Mouse (Mus musculus): Measurements from ENCODE around the gene Hpse2. TPM values are rescaled to one million over a fixed set of nuclear protein-coding genes. Genes with fewer than 3 reads are reported as not detected.

Gene Hpse2
- polyA plus RNA-seq, 2 experiments: 4.0 to 5.6 TPM

DNA sequence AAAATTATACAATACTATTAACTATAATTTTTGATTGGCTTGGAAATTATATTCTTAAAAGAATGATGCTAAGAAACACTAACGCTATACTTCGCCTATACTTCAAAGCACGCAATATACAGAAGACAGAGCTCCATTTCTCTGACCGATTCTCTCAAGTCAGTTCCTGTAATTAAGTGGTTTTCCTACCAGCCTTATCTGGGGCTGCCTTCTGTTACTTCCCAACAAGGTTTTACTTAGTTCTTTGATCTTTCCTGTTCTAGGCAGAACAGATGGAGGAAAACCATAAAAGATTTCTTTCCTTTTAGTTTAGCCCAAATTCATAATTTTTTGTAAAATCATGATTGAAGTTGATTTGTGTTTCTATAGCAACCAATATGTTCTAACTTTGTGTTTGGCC lies 351.8 kb downstream of the Hpse2 start:
- Histone ChIP-seq H3K4me2 (replicated peaks; ENCODE audit: low read depth, low read length, severe bottlenecking) (no peak overlapping the region), H3K4me3 (replicated peaks; ENCODE audit: low read length) (no peak overlapping the region), H3K27me3 (ENCODE audit: control insufficient read depth, insufficient read depth, low read length) (no peaks in the 10 kb centered on the region), H3K9ac (ENCODE audit: low read depth, low read length, severe bottlenecking) (no peak overlapping the region), H3K4me1 (ENCODE audit: control insufficient read depth, insufficient read depth, low read length) (no peaks in the 10 kb centered on the region), H3K36me3 (ENCODE audit: control insufficient read depth, insufficient read depth, low read length) (no peaks in the 10 kb centered on the region), H3K27ac (replicated peaks; ENCODE audit: low read depth, low read length) (no peak overlapping the region), H3K9me3 (ENCODE audit: control insufficient read depth, low read length) (no peaks in the 10 kb centered on the region)
- TF ChIP-seq POLR2A (IDR thresholded peaks at IDR 0.05; ENCODE audit: borderline replicate concordance, extremely low read depth, insufficient read depth, insufficient read length): no peak
- ATAC-seq (ENCODE audit: low FRiP score, low read depth): no peak
- 43% methylated on average over 4 of the region's 4 CpGs for WGBS
- no peak for DNase-seq (ENCODE audit: low spot score)

DNA sequence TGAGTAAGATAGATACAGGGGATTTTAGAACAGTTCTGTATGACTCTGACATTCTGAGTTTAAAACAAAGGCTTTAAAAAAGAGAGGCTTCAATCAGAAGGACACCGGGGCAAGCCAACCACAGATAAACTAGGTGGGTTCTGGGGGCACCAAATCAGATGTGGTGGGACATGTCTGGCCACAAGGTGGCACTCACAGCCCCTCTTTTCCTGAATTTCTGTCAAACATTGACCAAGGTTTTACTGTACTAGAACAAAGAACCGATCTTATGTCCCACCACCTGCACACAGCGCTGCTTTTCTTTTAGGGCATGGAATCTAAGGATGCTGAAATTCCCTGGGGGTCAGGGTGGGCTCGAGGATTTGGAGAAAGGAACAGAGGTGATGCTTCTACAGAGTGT lies 360.9 kb downstream of the Hpse2 start:
- Histone ChIP-seq H3K27ac (replicated peaks; ENCODE audit: low read depth, low read length) (no peak overlapping the region), H3K9ac (ENCODE audit: low read depth, low read length, severe bottlenecking) (no peak overlapping the region), H3K36me3 (ENCODE audit: control insufficient read depth, insufficient read depth, low read length) (no peaks in the 10 kb centered on the region), H3K4me2 (replicated peaks; ENCODE audit: low read depth, low read length, severe bottlenecking) (no peak overlapping the region), H3K4me3 (replicated peaks; ENCODE audit: low read length) (no peak overlapping the region), H3K27me3 (ENCODE audit: control insufficient read depth, insufficient read depth, low read length) (no peaks in the 10 kb centered on the region), H3K9me3 (ENCODE audit: control insufficient read depth, low read length) (no peaks in the 10 kb centered on the region), H3K4me1 (ENCODE audit: control insufficient read depth, insufficient read depth, low read length) (no peaks in the 10 kb centered on the region)
- no peak for TF ChIP-seq POLR2A (IDR thresholded peaks at IDR 0.05; ENCODE audit: borderline replicate concordance, extremely low read depth, insufficient read depth, insufficient read length)
- DNase-seq (ENCODE audit: low spot score): peak; percentile 59
- ATAC-seq (ENCODE audit: low FRiP score, low read depth): no peak
- WGBS: 24% methylated on average over 4 of the region's 4 CpGs

DNA sequence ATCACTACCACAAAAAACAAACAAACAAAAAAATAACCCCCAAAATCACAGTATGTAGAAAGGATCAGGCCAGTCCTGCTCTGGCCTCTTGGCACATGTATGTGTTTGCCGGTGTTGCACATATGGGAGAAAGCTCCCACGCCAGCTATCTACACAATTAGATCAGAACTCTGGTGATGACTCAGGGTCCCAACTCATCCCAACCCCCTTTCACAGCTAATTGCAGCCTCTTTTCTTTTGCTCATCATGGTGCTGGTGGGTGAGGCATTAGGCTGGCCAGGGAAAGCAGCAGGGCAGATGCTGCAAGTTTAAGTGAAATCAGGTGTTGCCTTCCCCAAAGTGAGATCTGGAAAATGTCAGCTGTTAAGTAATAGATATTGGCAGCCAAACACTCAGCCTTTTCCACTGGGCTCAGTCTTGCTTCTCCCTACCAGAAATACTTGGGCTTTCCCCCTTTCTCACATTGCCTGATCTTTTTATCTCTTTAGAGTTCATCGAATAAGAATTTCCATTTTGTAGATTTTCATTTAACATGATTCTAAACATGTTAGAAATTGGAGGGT lies 365.5 kb downstream of the Hpse2 start:
- ATAC-seq (ENCODE audit: low FRiP score, low read depth): peak; percentile 62
- Histone ChIP-seq H3K4me3 (replicated peaks; ENCODE audit: low read length) (no peak overlapping the region), H3K4me1 (ENCODE audit: control insufficient read depth, insufficient read depth, low read length) (no peaks in the 10 kb centered on the region), H3K27me3 (ENCODE audit: control insufficient read depth, insufficient read depth, low read length) (no peaks in the 10 kb centered on the region), H3K9ac (ENCODE audit: low read depth, low read length, severe bottlenecking) (no peak overlapping the region), H3K9me3 (ENCODE audit: control insufficient read depth, low read length) (no peaks in the 10 kb centered on the region), H3K27ac (replicated peaks; ENCODE audit: low read depth, low read length) (no peak overlapping the region), H3K36me3 (ENCODE audit: control insufficient read depth, insufficient read depth, low read length) (no peaks in the 10 kb centered on the region), H3K4me2 (replicated peaks; ENCODE audit: low read depth, low read length, severe bottlenecking) (no peak overlapping the region)
- no peak for TF ChIP-seq POLR2A (IDR thresholded peaks at IDR 0.05; ENCODE audit: borderline replicate concordance, extremely low read depth, insufficient read depth, insufficient read length)
- WGBS: 54% methylated on average over 3 of the region's 3 CpGs
- DNase-seq (ENCODE audit: low spot score): peak; percentile 67

DNA sequence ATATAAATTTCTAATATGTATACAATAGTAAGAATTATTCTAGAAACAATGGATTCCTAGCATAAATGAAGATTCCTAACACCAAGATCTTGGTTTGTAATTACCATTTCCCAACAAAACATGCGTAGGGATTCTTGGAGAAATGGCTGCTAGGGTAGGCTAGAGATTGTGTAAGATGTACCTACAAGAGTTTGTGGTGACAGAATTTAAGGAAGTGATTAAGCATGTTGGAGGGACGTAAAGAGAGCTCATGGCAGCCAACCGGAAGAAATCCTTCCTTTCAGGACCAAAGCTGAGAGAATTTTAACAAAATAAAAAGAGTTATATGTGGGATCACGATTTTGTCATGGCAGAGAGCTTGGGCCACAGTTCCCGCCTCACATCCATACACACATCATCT lies 369.4 kb downstream of the Hpse2 start:
- H3K27ac ChIP-seq (replicated peaks; ENCODE audit: low read depth, low read length): no peak overlapping the region
- no peaks in the 10 kb centered on the region for H3K36me3 ChIP-seq (ENCODE audit: control insufficient read depth, insufficient read depth, low read length)
- no peak overlapping the region for H3K4me2 ChIP-seq (replicated peaks; ENCODE audit: low read depth, low read length, severe bottlenecking)
- no peak for TF ChIP-seq POLR2A (IDR thresholded peaks at IDR 0.05; ENCODE audit: borderline replicate concordance, extremely low read depth, insufficient read depth, insufficient read length)
- no peak for DNase-seq (ENCODE audit: low spot score)
- no peaks in the 10 kb centered on the region for H3K27me3 ChIP-seq (ENCODE audit: control insufficient read depth, insufficient read depth, low read length)
- no peaks in the 10 kb centered on the region for H3K9me3 ChIP-seq (ENCODE audit: control insufficient read depth, low read length)
- H3K4me1 ChIP-seq (ENCODE audit: control insufficient read depth, insufficient read depth, low read length): no peaks in the 10 kb centered on the region
- 87% methylated on average over 5 of the region's 5 CpGs for WGBS
- no peak overlapping the region for H3K9ac ChIP-seq (ENCODE audit: low read depth, low read length, severe bottlenecking)
- no peak for ATAC-seq (ENCODE audit: low FRiP score, low read depth)
- H3K4me3 ChIP-seq (replicated peaks; ENCODE audit: low read length): no peak overlapping the region

GRCm38 (mm10) chr19:42996406-42996805 lies 391.7 kb downstream of the Hpse2 start:
- Histone ChIP-seq H3K27me3 (ENCODE audit: control insufficient read depth, insufficient read depth, low read length) (no peaks in the 10 kb centered on the region), H3K27ac (replicated peaks; ENCODE audit: low read depth, low read length) (no peak overlapping the region), H3K9me3 (ENCODE audit: control insufficient read depth, low read length) (no peaks in the 10 kb centered on the region), H3K9ac (ENCODE audit: low read depth, low read length, severe bottlenecking) (no peak overlapping the region), H3K4me2 (replicated peaks; ENCODE audit: low read depth, low read length, severe bottlenecking) (no peak overlapping the region), H3K4me3 (replicated peaks; ENCODE audit: low read length) (no peak overlapping the region), H3K36me3 (ENCODE audit: control insufficient read depth, insufficient read depth, low read length) (no peaks in the 10 kb centered on the region), H3K4me1 (ENCODE audit: control insufficient read depth, insufficient read depth, low read length) (no peaks in the 10 kb centered on the region)
- WGBS: 87% methylated on average over 4 of the region's 4 CpGs
- DNase-seq (ENCODE audit: low spot score) (no peak), ATAC-seq (ENCODE audit: low FRiP score, low read depth) (no peak)
- no peak for TF ChIP-seq POLR2A (IDR thresholded peaks at IDR 0.05; ENCODE audit: borderline replicate concordance, extremely low read depth, insufficient read depth, insufficient read length)

GRCm38 (mm10) chr19:42988833-42989232 lies 399.3 kb downstream of the Hpse2 start:
- no peak overlapping the region for H3K4me3 ChIP-seq (replicated peaks; ENCODE audit: low read length)
- WGBS: 90% methylated on average over 5 of the region's 5 CpGs
- no peak for TF ChIP-seq POLR2A (IDR thresholded peaks at IDR 0.05; ENCODE audit: borderline replicate concordance, extremely low read depth, insufficient read depth, insufficient read length)
- peaks cover 4% of the 10 kb centered on the region; the same call in 1 of the 2 replicates for H3K9me3 ChIP-seq (ENCODE audit: control insufficient read depth, low read length)
- ATAC-seq (ENCODE audit: low FRiP score, low read depth) (no peak), DNase-seq (ENCODE audit: low spot score) (no peak)
- H3K4me2 ChIP-seq (replicated peaks; ENCODE audit: low read depth, low read length, severe bottlenecking): no peak overlapping the region
- H3K9ac ChIP-seq (ENCODE audit: low read depth, low read length, severe bottlenecking): no peak overlapping the region
- H3K36me3 ChIP-seq (ENCODE audit: control insufficient read depth, insufficient read depth, low read length): no peaks in the 10 kb centered on the region
- no peak overlapping the region for H3K27ac ChIP-seq (replicated peaks; ENCODE audit: low read depth, low read length)
- 0 out of 2 replicates have a peak, but pooled peaks cover 4% of the 10 kb centered on the region for H3K4me1 ChIP-seq (ENCODE audit: control insufficient read depth, insufficient read depth, low read length)
- H3K27me3 ChIP-seq (ENCODE audit: control insufficient read depth, insufficient read depth, low read length): no peaks in the 10 kb centered on the region

All from limb, embryonic 14.5 days (tissue).